13 mouse cellular contexts compared by ENCODE assay signal in genomic region chr14:48590426-48590825, GRCm38 (mm10).
DNase-seq lines count a peak whose midpoint lies in the region; ATAC-seq and TF ChIP-seq lines count a peak whose summit lies in the region.
"Had no signal": no experiment of that assay in that cellular context is flagged by ENCODE, and none has a peak within 500 bp of the region (broad histone marks: within the 10 kb centered on the region; RNA-seq: fewer than 3 reads in every experiment).

No protein-coding gene starts in this region.

- no peak for ATAC-seq in forebrain, embryonic 11.5 days (replicated peaks; ENCODE audit: low FRiP score)
- ATAC-seq in forebrain, embryonic 14.5 days: no peak
- no peak for ATAC-seq in stomach, embryonic 16.5 days (ENCODE audit: insufficient read depth, low FRiP score)
- no peak for ATAC-seq in stomach, postnatal 0 days (ENCODE audit: low FRiP score, low TSS enrichment)
- ATAC-seq in heart, embryonic 13.5 days (ENCODE audit: extremely low read depth, insufficient number of reproducible peaks, low FRiP score, low TSS enrichment): no peak
- ATAC-seq in liver, postnatal 0 days: no peak
- ATAC-seq: activated CD4-positive, CD25-positive, alpha-beta regulatory T cell, adult 4 months had no signal

- no peak overlapping the region for H3K4me2 ChIP-seq in forebrain, embryonic 11.5 days (ENCODE audit: low read depth, low read length, severe bottlenecking)
- no peak overlapping the region for H3K4me2 ChIP-seq in forebrain, embryonic 14.5 days (ENCODE audit: low read length)
- H3K4me2 ChIP-seq in stomach, embryonic 16.5 days (ENCODE audit: low read depth, low read length): 0 out of 2 replicates have a peak overlapping the region, but pooled peaks have one; percentile 0
- H3K4me2 ChIP-seq in stomach, postnatal 0 days (replicated peaks; ENCODE audit: low read depth): no peak overlapping the region
- peak overlapping the region; percentile 68 for H3K4me2 ChIP-seq in heart, embryonic 13.5 days
- peak overlapping the region; percentile 26; the same call in 1 of the 2 replicates for H3K4me2 ChIP-seq in liver, postnatal 0 days (ENCODE audit: low read depth, low read length)
- H3K4me2 ChIP-seq: neural tube, embryonic 12.5 days had no signal

- no peak for TF ChIP-seq EP300 in stomach, postnatal 0 days (optimal IDR thresholded peaks at IDR 0.05)
- TF ChIP-seq EP300 in liver, postnatal 0 days (IDR thresholded peaks at IDR 0.05; ENCODE audit: low read depth): no peak

- no peaks in the 10 kb centered on the region for H3K36me3 ChIP-seq in forebrain, embryonic 11.5 days (ENCODE audit: control insufficient read depth, insufficient read depth, low read length)
- H3K36me3 ChIP-seq in forebrain, embryonic 14.5 days (ENCODE audit: control insufficient read depth, insufficient read depth, low read length): no peaks in the 10 kb centered on the region
- no peaks in the 10 kb centered on the region for H3K36me3 ChIP-seq in stomach, embryonic 16.5 days (ENCODE audit: control insufficient read depth, insufficient read depth, low read length)
- no peaks in the 10 kb centered on the region for H3K36me3 ChIP-seq in stomach, postnatal 0 days (ENCODE audit: control insufficient read depth, insufficient read depth, low read length)
- H3K36me3 ChIP-seq in heart, embryonic 13.5 days: no peaks in the 10 kb centered on the region
- H3K36me3 ChIP-seq in liver, postnatal 0 days (replicated peaks; ENCODE audit: insufficient read depth, low read length): no peaks in the 10 kb centered on the region
- H3K36me3 ChIP-seq: neural tube, embryonic 12.5 days had no signal

- H3K9ac ChIP-seq in forebrain, embryonic 11.5 days (ENCODE audit: low read length): no peak overlapping the region
- no peak overlapping the region for H3K9ac ChIP-seq in forebrain, embryonic 14.5 days (ENCODE audit: low read length)
- no peak overlapping the region for H3K9ac ChIP-seq in stomach, embryonic 16.5 days (ENCODE audit: low read length)
- no peak overlapping the region for H3K9ac ChIP-seq in stomach, postnatal 0 days (ENCODE audit: low read length)
- peak overlapping the region; percentile 12; the same call in 1 of the 2 replicates for H3K9ac ChIP-seq in heart, embryonic 13.5 days
- no peak overlapping the region for H3K9ac ChIP-seq in liver, postnatal 0 days (replicated peaks)
- H3K9ac ChIP-seq: neural tube, embryonic 12.5 days had no signal

- no peaks in the 10 kb centered on the region for H3K9me3 ChIP-seq in forebrain, embryonic 11.5 days (ENCODE audit: control insufficient read depth, low read length)
- no peaks in the 10 kb centered on the region for H3K9me3 ChIP-seq in forebrain, embryonic 14.5 days (replicated peaks; ENCODE audit: control insufficient read depth, low read length)
- H3K9me3 ChIP-seq in stomach, embryonic 16.5 days (replicated peaks; ENCODE audit: control insufficient read depth, low read length): no peaks in the 10 kb centered on the region
- no peaks in the 10 kb centered on the region for H3K9me3 ChIP-seq in stomach, postnatal 0 days (ENCODE audit: control insufficient read depth, low read length)
- H3K9me3 ChIP-seq in heart, embryonic 13.5 days: no peaks in the 10 kb centered on the region
- H3K9me3 ChIP-seq in liver, postnatal 0 days (ENCODE audit: low read length): no peaks in the 10 kb centered on the region
- H3K9me3 ChIP-seq: neural tube, embryonic 12.5 days had no signal

- no peak overlapping the region for H3K27ac ChIP-seq in forebrain, embryonic 11.5 days (ENCODE audit: low read depth, low read length)
- no peak overlapping the region for H3K27ac ChIP-seq in forebrain, embryonic 14.5 days (ENCODE audit: low read depth, low read length)
- H3K27ac ChIP-seq in stomach, embryonic 16.5 days (ENCODE audit: low read length): no peak overlapping the region
- no peak overlapping the region for H3K27ac ChIP-seq in stomach, postnatal 0 days (replicated peaks)
- no peak overlapping the region for H3K27ac ChIP-seq in heart, embryonic 13.5 days (replicated peaks)
- no peak overlapping the region for H3K27ac ChIP-seq in liver, postnatal 0 days (ENCODE audit: low read depth)
- H3K27ac ChIP-seq: neural tube, embryonic 12.5 days had no signal

- WGBS in forebrain, embryonic 11.5 days: 58% methylated on average over 14 of the region's 14 CpGs
- 54% methylated on average over 14 of the region's 14 CpGs for WGBS in forebrain, embryonic 14.5 days
- WGBS in stomach, embryonic 16.5 days: 57% methylated on average over 14 of the region's 14 CpGs
- 62% methylated on average over 14 of the region's 14 CpGs for WGBS in stomach, postnatal 0 days
- 23% methylated on average over 14 of the region's 14 CpGs for WGBS in heart, embryonic 13.5 days
- 45% methylated on average over 14 of the region's 14 CpGs for WGBS in liver, postnatal 0 days (ENCODE audit: insufficient replicate concordance)

- TF ChIP-seq CTCF in stomach, postnatal 0 days (IDR thresholded peaks at IDR 0.05; ENCODE audit: low read depth): no peak
- TF ChIP-seq CTCF in liver, postnatal 0 days (IDR thresholded peaks at IDR 0.05; ENCODE audit: low read depth): no peak

- DNase-seq in forebrain, embryonic 11.5 days (ENCODE audit: low spot score): peak; percentile 54
- no peak for DNase-seq in forebrain, embryonic 14.5 days (ENCODE audit: low spot score)
- no peak for DNase-seq in stomach, postnatal 0 days (ENCODE audit: low spot score)
- DNase-seq in liver, postnatal 0 days: no peak
- no peak for DNase-seq in thymus, postnatal 36 days
- no peak for DNase-seq in kidney, postnatal 14 days
- DNase-seq: cerebellum, adult 11-12 months; kidney, adult 8-10 months; right cerebral cortex, postnatal 14 days had no signal

- no peak overlapping the region for H3K4me3 ChIP-seq in forebrain, embryonic 11.5 days (ENCODE audit: low read depth, low read length)
- H3K4me3 ChIP-seq in forebrain, embryonic 14.5 days (ENCODE audit: low read depth, low read length): no peak overlapping the region
- no peak overlapping the region for H3K4me3 ChIP-seq in stomach, embryonic 16.5 days (replicated peaks; ENCODE audit: low read length)
- H3K4me3 ChIP-seq in stomach, postnatal 0 days (ENCODE audit: low read depth, low read length): no peak overlapping the region
- H3K4me3 ChIP-seq in heart, embryonic 13.5 days: peak overlapping the region; percentile 40
- 0 out of 2 replicates have a peak overlapping the region, but pooled peaks have one; percentile 1 for H3K4me3 ChIP-seq in liver, postnatal 0 days (ENCODE audit: low read depth, low read length)
- H3K4me3 ChIP-seq: neural tube, embryonic 12.5 days had no signal

- no peaks in the 10 kb centered on the region; the same call in 1 of the 2 replicates for H3K4me1 ChIP-seq in forebrain, embryonic 11.5 days (replicated peaks; ENCODE audit: control insufficient read depth, insufficient read depth, low read length)
- H3K4me1 ChIP-seq in forebrain, embryonic 14.5 days (ENCODE audit: control insufficient read depth, insufficient read depth, low read length): no peaks in the 10 kb centered on the region
- no peaks in the 10 kb centered on the region for H3K4me1 ChIP-seq in stomach, embryonic 16.5 days (ENCODE audit: control insufficient read depth, insufficient read depth, low read length)
- no peaks in the 10 kb centered on the region for H3K4me1 ChIP-seq in stomach, postnatal 0 days (replicated peaks; ENCODE audit: control insufficient read depth, insufficient read depth)
- peaks cover 16% of the 10 kb centered on the region for H3K4me1 ChIP-seq in heart, embryonic 13.5 days
- no peaks in the 10 kb centered on the region for H3K4me1 ChIP-seq in liver, postnatal 0 days (ENCODE audit: insufficient read depth)

- H3K27me3 ChIP-seq in forebrain, embryonic 11.5 days (ENCODE audit: control insufficient read depth, insufficient read depth, low read length): no peaks in the 10 kb centered on the region
- no peaks in the 10 kb centered on the region for H3K27me3 ChIP-seq in forebrain, embryonic 14.5 days (replicated peaks; ENCODE audit: control insufficient read depth, insufficient read depth, low read length)
- no peaks in the 10 kb centered on the region for H3K27me3 ChIP-seq in stomach, embryonic 16.5 days (ENCODE audit: control insufficient read depth, insufficient read depth, low read length)
- no peaks in the 10 kb centered on the region for H3K27me3 ChIP-seq in stomach, postnatal 0 days (ENCODE audit: control insufficient read depth, insufficient read depth, low read length)
- no peaks in the 10 kb centered on the region for H3K27me3 ChIP-seq in heart, embryonic 13.5 days (replicated peaks)
- H3K27me3 ChIP-seq in liver, postnatal 0 days (ENCODE audit: insufficient read depth, low read length): no peaks in the 10 kb centered on the region
- H3K27me3 ChIP-seq: neural tube, embryonic 12.5 days had no signal

Comparison
In these comparisons a context has a peak if more than half of its experiments do, and no peak if none do; other contexts are left out.
1. H3K4me2 ChIP-seq: peak in stomach, embryonic 16.5 days (single experiment), heart, embryonic 13.5 days (single experiment) and liver, postnatal 0 days (single experiment); none in forebrain, embryonic 11.5 days (single experiment), forebrain, embryonic 14.5 days (single experiment) and stomach, postnatal 0 days (single experiment).
2. H3K4me3 ChIP-seq: peak in heart, embryonic 13.5 days (single experiment) and liver, postnatal 0 days (single experiment); none in forebrain, embryonic 11.5 days (single experiment), forebrain, embryonic 14.5 days (single experiment), stomach, embryonic 16.5 days (single experiment) and stomach, postnatal 0 days (single experiment).